Mouse (Mus musculus): Measurements from ENCODE around the gene Dhrs4.
A peak's percentile ranks its signal among the peaks of the same experiment; 100 is the strongest.

Gene Dhrs4

DNA sequence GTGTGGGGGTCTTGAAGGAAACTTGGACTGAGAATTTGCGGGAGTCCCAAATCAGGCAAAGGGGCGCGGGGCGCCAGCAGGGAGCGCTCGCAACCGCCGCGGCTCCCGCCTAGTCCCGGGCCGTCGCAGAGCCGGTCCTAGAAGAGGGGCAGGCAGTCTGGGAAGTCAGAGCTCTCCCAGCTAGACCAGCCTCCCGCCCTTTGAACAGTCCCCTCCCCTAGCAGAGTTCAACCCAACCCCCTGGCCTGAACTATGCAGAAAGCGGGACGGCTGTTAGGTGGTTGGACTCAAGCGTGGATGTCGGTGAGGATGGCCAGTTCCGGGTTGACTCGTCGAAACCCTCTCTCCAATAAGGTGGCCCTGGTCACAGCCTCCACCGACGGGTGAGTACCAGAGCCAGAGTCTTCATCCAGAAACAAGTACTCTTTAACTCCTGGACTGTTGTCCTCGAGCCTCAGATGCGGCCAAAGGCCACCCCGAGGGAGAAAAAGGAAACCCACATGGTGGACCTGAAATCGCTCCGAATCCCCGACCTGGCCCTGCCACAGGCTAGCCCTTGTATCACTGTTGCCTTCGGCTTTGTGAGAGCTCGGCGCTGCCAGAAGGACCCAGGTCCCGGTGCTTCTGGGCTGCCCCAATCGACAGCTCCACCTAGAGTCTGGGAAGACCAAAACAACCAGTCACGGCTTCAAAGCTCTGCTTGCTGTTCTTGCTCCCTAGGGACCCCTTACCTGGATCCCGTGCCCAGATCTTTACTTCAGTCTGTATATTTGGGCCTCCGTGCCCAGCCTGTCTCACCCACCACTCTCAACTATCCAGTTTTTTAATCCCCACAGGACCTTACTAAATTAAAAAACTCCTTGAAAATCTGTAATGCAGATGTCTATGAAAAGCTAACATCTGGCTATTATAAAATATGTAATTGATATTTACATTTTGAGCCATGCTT, at the start of gene Dhrs4:
Gene Dhrs4 (plus strand): TSS at position 108 of the 949 bp plus-strand sequence.
- DNase-seq (ENCODE audit: low spot score in 2 of 2) = peak in 1 of 2 experiments; percentile 74

DNA sequence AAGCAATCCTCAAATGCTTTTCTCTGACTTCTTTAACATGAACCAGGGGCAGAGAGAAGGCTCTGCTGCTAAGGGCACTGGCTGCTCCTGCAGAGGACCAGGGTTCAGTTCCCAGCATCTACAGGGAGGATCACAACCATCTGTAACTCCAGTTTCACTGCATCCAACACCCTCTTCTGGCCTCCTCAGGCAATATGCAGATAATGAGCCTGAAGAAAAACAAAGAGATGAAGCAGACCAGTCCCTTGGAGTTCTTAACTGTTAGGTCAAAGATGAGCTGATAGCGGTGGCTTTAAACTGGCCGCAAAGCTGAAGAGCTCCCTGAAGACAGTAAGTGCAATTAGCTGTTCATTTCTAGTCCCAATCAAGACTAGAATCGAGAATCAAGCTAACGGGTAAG, 48.3 kb upstream of the Dhrs4 start:
- no peak for DNase-seq (ENCODE audit: low spot score in 2 of 2)

DNA sequence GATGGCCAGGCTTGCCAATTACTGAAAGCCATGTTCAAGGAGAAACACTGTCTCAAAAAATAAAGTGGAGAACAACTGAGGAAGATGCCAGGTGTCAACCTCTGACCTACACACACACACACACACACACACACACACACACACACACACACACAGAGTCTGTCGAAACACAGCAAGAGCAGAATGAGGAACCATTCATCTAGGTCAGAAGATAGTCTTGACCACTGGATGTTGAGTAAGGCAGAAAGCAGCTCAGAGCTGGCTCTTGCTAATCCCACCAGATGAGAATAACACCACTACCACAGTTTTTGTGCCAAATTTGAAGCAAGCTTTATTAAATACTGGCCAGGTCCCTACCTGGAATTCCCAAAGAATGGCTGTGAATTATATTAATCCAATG, 45.5 kb upstream of the Dhrs4 start:
- DNase-seq (ENCODE audit: low spot score in 2 of 2) = no peak

DNA sequence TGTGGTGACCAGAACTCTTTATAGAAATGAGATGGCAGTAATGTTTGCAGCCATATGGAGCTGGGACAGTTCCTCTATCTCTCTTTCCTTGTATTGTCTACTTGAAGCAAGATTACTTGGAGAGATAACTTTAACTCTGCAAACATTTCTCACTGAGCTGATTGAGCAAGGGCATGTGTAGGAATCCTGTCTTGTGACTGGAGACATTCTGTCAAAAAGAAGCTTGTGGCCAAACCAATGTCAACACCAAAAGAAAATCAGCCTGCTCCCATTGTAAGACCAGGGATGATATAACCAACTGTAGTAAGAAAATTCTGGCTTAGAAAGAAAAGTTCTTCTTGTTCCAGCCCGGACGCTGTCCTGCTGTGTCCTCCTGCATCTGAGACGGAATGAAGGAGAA, 43.7 kb upstream of the Dhrs4 start:
- no peak for DNase-seq (ENCODE audit: low spot score in 2 of 2)

DNA sequence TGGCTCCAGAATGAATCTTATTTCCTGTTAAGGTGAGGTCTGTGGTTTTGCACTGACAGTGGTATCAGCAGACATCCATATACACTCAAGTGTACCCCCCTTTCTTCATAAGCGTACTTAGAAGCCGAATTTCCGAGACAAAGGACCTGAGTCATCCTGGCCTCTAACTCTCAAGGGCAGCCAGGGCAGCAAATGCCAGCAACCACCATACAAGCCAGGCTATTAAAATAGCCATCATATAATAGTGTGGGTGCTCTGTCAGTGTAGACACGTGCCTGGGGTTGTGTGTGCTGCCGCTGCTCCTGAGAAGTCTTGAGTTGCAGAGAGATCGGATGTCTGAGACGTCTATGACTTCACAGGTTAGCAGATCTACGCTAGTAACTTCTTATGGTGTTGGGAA, 41.4 kb upstream of the Dhrs4 start:
- no peak for DNase-seq (ENCODE audit: low spot score in 2 of 2)

DNA sequence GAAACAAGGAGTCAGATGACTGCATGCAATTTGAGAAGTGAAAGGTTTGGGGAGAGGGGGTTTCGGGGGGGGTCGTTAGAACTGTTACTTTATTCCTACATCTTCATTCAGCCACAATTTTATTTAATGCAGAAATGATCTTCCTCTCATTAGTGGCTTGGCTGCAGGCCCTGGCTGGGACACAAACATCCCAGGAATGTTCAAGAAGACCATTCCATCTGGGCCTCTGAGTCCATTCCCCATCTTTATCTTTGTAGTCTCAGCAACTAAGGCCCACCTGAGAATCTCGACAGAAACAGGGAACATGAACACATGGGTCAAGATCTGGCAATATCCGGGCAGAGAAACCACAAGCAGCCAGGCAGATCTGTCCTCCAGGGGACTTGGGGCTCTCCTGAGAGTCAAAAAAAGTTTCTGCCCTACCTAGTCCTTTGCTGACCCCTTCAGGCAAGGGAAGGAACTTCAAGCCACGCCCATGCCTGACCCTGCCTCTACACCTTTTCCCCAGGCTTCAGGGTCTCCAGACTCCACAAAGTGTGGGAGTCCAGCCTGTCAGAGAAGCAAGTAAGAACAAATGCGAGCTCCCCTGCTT, 40.3 kb upstream of the Dhrs4 start:
- peak in 1 of 2 experiments; percentile 55 for DNase-seq (ENCODE audit: low spot score in 2 of 2)

DNA sequence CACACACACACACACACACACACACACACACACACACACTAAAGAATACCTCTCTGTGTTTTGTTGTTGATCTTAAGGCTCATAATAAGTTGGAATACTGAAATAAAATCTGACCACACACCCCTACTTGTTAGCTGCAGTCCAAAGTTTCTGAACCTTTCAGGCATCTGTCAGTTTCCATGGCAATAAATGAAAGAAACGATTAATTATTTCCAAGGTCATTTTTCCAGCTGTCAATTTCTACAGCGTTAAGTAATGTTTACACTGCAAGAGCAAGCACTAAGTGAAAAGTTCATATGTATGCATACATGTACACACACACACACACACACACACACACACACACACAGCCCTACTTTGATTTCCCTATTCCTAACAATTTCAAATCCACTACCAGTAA, 20.9 kb upstream of the Dhrs4 start:
- DNase-seq (ENCODE audit: low spot score in 2 of 2) = no peak

DNA sequence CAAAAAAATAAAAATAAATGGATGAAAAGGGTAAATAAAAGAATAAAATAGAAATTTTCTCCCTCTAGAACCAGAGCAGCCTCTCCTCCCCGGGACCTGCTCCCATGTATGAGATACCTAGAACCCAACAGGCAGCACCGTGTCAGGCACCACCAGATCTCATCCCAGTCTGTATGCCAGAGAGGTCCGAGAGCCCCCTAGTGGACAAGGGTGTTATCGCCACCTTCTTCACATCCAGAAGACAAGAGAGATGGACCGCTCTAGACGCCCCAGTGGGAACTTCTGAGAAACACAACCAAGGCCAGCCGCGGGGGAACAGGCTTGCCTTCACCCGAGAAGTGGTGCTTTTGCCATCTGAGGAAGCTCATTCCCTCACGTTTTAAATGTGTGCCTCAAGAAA, 20.3 kb upstream of the Dhrs4 start:
- DNase-seq (ENCODE audit: low spot score in 2 of 2) = peak in 1 of 2 experiments; percentile 82

DNA sequence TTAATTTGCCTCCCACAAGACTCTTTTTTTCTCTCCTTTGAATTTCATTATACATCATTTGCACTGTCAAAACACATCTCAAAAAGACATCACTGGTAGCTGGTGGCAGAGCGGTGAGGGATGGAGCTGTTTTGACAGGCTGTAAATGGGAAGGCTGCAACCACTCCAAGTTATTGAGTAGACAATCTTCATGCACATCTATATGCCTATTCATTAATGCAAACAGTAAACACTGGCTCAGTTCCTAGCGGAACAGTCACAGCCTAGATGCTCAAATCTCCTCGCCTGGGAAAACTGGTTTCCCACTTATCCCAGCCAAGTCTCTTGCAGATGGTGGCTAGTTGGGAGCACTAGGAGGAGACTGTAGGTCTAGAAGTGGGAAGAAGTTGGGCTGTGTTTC, 19.8 kb upstream of the Dhrs4 start:
- DNase-seq (ENCODE audit: low spot score in 2 of 2) = no peak

DNA sequence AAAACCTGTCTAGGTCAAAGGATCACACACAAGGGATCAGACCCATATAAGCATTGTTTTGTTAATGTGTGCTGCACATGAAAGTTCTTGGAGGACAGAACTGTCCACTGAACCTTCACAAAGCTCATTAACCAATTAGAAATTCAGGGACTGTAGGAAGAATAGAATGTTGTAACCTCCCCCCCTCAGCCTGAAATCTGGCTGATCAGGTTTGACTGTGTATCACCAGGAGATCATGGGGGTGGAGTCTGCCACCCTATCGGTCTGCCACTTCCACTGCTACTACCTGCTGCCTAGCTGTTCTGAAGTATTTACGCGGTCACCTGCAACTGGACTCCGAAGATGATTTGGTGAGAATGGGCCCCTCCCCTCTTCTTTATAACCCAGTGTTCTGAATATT, 18.8 kb upstream of the Dhrs4 start:
- DNase-seq (ENCODE audit: low spot score in 2 of 2) = no peak

DNA sequence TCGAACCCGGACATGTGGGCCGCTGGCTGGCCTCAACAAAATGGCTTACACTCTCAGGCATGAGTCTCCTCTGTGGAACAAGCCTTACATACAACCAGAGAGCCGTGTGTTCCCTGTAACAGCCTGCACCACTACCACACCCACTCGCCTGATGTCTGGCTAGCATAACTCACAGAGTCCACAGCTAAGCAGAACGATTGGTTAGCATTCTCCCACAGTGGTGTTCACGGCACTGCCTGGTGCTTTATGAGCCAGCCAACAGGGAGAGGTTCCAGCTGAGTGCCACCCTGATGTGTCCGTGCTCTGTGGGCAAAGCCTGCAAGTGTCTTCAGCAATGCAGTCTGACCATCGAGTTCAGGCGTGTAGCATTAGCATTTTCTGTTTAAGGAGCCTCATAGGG, 18.3 kb upstream of the Dhrs4 start:
- peak; percentile 23 to 42 for DNase-seq (ENCODE audit: low spot score in 2 of 2)

DNA sequence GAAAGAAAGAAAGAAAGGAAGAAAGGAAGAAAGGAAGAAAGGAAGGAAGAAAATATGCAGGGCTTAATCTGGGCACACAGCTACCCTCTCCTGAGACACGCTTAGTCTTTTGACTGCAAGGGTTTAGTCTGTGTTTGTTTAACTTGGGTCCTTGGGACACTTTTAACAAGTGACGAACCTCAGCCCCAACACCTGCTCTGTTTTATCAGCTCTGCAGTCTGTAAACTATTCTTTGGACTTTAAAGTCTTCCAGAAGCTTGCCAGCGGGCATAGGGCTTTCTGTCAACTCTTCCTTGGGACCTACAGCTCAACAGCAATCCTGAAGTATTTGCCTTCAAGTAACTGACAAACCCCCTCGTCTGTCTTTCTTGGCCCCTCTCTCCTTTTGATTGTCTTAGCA, 16.8 kb upstream of the Dhrs4 start:
- no peak for DNase-seq (ENCODE audit: low spot score in 2 of 2)

DNA sequence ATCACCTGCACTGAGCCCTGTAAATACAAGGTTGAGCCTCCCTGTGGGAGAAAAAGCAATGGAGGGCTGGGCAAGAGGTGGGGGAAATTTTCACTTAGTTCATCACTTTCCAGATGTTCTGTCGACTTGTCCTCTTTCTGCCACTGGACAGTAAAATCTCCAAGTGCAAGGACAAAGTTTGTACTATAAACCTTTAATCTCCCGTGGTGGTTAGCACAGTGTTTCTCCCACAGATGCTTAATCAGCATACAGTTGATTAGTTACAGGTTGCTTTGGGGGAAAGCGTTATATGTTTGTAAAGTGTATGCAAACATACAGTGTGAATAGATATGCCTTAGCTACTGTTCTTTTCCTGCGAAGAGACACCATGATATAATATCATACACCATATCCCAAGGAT, 12.1 kb upstream of the Dhrs4 start:
- no peak for DNase-seq (ENCODE audit: low spot score in 2 of 2)

DNA sequence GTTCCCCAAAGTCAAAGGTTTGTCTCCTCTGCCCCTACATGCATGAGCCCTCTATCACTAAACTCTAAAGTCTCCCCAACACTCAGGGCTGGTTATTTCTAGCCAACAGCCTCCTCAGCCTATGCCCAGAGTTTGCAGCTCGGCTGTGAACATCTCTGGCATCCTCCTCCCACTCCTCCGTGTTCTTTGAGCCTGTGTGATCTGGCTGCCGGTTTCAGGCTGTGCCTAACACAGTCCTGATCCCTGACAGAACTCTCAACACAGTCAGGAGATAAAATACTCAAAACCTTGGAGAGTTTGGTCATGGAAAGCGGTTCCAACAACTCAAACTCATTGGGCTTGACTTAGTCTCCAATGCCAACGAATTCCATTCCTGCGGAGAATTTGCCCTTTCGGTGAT, 11.4 kb upstream of the Dhrs4 start:
- no peak for DNase-seq (ENCODE audit: low spot score in 2 of 2)

DNA sequence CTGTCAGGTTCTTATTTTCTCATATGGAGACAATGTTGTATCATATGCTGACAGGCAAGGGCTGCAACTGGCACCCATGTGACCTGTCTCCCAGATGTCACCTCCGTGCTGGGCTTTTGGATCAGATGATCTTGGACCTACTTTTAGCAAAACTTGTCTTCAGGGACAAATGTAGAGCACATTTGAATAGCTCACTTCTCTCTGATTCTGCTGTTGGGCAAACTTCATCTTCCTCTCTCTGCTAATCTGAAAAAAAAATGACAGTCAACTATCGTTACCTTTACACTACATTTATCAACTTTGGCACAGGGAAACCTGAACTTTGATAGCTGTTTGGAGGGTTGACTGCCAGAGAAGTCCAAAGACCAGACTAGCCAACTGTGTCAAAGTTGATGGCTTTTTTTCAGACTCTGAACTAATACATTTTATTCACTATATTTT, 10.2 kb upstream of the Dhrs4 start:
- no peak for DNase-seq (ENCODE audit: low spot score in 2 of 2)

DNA sequence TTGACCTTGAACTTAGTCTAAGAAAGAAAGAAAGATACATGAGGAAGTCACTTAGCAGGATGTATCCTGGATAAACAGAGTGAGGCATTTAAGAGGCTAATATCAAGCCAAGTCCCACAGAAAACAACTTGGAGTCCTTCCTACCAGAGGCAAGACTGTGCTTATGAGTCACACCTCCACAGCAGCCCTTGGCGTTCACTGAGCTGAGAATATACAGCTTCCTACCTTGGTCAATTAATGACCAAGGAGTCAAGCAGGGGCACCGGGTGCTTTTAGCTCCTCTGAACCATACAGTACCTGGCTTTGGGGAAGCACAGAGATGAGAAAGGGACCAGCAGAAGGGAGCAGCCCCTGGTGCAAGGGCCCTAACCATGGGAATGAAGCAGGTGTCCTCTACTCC, 9.5 kb upstream of the Dhrs4 start:
- no peak for DNase-seq (ENCODE audit: low spot score in 2 of 2)

DNA sequence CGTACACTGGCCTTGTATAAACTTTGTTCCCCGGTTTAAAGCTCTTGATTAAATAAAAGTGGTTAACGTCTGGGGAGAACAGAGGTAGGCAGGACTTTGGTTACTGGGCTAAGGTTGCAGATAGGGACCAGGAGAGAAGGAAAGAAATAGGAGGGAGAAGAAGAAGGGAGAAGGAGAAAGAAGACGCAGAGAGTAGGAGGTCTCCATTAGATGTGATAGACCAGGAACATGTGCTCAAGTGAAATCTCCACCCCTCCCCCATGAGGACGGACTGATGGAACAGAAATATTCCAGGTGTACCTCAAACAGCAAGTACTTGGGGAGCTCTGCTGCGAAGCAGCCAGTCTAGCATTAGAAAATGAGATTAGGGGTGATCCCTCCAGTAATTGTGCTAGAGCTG, 8.7 kb upstream of the Dhrs4 start:
- no peak for DNase-seq (ENCODE audit: low spot score in 2 of 2)

DNA sequence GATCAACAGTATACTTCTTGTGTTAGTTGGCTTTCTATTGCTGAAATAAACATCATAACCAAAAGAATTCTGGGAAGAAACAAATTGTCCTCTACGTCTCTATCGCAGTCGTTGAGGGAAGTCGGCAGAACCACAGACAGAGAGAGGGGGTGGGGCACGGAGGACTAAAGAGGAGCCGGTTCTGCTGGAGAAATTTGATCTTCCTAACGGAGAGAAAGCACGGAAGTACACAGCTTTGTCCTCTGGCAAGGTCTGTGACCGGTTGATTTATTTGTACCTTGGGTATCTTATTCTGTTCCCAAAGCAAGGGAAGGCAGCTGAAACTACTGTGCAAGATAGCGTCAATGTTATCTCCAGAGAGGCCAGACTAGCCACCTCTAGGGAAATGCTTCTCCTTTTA, 7.8 kb upstream of the Dhrs4 start:
- DNase-seq (ENCODE audit: low spot score in 2 of 2) = no peak

DNA sequence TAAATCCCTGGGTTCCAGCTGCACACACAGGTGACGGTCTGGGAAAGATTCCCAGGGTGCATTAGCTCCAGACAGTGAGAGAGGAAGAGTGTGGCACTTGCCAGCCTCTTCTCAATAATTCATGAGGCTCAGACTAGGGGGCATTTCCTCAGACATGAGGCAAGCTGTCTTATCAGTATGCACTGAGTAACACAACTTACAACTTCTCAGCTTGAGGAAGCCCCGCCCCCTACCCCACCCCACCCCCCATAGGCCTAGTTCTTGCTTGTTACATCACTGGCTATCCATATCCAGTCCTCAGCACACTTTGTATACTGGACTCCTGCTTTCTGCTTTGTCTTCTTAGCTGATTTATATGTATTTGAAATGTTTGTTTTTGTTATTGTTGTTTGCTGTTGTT, 2.9 kb upstream of the Dhrs4 start:
- DNase-seq (ENCODE audit: low spot score in 2 of 2) = no peak

DNA sequence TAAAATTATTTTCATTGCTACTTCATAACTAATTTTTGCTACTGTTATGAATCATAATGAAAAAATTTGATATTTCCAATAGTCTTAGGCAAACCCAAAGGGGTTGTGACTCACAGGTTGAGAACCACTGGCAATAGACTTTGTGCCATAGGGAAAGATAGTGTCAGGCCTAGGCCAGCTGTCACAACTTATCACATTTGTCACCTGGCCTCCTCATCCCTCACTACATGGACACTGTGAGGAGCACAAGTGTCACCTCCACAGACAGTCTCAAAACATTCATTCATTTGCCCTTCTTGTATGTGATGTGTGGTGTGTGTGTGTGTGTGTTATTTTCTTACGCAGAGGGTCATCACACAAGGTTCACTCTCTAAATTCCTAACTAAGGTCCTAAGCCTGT, 1.1 kb upstream of the Dhrs4 start:
- no peak for DNase-seq (ENCODE audit: low spot score in 2 of 2)

DNA sequence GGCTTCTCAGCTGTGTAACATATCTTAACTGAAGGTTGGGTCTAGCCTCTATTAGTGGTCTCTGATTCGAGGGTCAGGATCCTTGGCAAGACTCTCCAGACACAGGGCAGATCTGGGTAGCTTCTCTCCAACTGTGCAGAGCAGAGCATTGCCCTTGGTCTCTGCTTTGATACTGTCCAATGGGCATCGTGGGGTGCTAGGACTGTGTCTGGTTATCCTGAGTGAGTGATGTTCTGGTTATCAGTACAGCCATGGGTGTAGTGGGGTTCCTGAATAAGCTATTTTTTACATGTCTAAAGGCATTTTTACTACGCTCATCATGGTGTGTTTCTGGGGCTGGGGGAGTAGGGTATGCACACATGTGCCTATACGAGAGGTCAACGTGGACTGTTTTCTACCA, 729 bp upstream of the Dhrs4 start:
- DNase-seq (ENCODE audit: low spot score in 2 of 2) = no peak

DNA sequence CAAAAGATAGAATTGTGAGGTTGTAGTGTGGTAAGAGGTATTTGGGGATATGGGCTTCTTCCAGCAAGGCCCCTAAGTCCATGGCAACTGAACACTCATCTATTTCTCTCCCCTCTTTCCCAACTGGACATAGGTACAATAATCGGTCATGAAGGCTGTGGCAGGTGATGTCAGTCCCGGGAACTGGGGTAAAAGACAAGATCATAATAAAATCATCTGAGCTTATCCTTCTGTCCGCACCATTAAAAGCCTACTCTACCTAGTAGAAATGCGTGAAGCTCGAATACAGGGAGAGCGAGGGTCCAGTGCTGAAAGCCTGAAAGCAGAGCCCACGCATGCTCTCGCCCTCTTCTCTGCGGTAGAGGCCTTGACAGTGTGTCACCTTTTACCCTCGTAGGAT, 1.1 kb downstream of the Dhrs4 start:
- no peak for DNase-seq (ENCODE audit: low spot score in 2 of 2)

DNA sequence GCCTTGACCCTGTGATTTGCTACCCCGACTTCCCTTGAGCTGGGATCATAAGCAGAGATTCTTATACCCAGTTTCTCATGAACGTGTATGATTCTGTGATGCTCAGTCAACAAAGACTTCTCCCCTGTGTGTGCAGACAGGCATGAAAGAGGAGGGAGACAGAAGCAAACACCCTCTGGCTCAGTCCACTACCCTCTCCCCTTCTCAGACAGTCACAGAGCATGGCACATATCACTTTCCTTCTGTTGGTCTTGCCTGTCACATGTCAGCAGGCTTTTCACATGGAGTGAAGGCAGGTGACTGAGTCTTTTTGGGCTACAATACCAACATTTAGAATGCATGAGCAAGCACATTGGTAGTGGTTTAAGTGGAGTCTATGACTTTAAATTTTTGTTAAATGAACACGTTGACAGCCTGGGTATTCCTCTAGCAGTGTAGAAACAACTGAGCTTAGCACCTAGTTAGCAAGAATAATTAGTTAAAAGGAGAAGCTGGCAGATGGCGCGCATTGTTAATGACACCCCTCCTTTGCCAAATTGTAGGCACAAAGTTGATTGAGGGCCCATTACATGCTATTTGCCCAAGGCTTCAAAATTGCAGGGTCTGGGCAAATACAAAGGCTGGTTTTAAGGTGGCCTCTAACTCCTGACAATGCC, 6.0 kb downstream of the Dhrs4 start:
- no peak for DNase-seq (ENCODE audit: low spot score in 2 of 2)
